Mouse (Mus musculus): ENCODE measurements around the gene Plpp1. TPM values are rescaled to one million over a fixed set of nuclear protein-coding genes. Genes with fewer than 3 reads are reported as not detected.

Plpp1 gene
- polyA plus RNA-seq, 1 experiment from 2014 or later = 81.5 TPM

DNA sequence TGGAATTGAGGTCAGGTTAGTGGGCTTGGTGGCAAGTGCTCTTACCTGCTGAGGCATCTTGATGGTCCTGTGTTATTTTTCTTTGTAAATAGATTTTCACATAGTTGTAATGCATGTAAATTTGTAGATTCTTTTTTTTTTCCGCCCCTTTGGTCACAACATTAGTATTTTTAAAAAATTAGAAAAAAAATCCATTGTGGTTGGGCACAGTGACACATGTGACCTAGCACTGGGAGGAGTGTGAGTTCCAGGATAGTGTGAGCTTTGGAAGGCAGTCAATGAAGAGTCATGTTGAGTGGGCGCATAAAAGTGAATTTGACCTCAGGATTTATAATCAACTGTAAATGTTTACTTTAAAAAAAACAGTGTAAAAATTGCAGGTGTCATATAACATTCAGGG lies 59.8 kb downstream of the Plpp1 start:
- Histone ChIP-seq H3K4me1 (replicated peaks; ENCODE audit: control insufficient read depth, insufficient read depth, low read length) (peaks cover 10% of the 10 kb centered on the region), H3K9ac (ENCODE audit: low read length) (no peak overlapping the region), H3K4me2 (ENCODE audit: low read depth, low read length) (no peak overlapping the region), H3K27ac (ENCODE audit: low read length) (no peak overlapping the region), H3K36me3 (ENCODE audit: control insufficient read depth, insufficient read depth, low read length) (peaks cover 18% of the 10 kb centered on the region), H3K4me3 (ENCODE audit: low read length) (no peak overlapping the region), H3K9me3 (ENCODE audit: control insufficient read depth, low read length) (no peaks in the 10 kb centered on the region), H3K27me3 (ENCODE audit: control insufficient read depth, insufficient read depth, low read depth, low read length) (no peaks in the 10 kb centered on the region)
- WGBS = 71% methylated on average over 2 of the region's 2 CpGs
- no peak for ATAC-seq (ENCODE audit: low read depth)

DNA sequence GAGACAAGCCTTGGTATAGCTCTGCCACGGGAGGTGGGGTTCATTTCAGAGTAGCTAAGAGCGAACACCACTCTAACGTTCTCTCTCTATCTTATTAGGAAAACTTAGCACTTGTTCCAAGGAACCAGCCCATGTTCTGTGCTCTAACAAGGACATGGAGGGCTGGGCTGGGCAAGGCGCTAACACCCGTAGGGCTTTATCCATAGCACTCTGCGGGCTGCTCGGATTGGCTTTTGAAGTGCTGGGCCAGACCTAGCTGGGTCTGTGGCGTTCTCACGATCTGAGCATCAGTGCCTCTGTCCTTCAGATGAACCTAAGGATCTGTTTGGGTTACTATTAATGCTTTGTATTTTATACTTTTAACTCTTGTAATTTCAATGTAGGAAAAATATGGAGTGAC lies 60.3 kb downstream of the Plpp1 start:
- Histone ChIP-seq H3K4me1 (replicated peaks; ENCODE audit: control insufficient read depth, insufficient read depth, low read length) (peaks cover 10% of the 10 kb centered on the region), H3K9me3 (ENCODE audit: control insufficient read depth, low read length) (no peaks in the 10 kb centered on the region), H3K27ac (ENCODE audit: low read length) (no peak overlapping the region), H3K4me3 (ENCODE audit: low read length) (no peak overlapping the region), H3K9ac (ENCODE audit: low read length) (no peak overlapping the region), H3K36me3 (ENCODE audit: control insufficient read depth, insufficient read depth, low read length) (peaks cover 23% of the 10 kb centered on the region), H3K27me3 (ENCODE audit: control insufficient read depth, insufficient read depth, low read depth, low read length) (no peaks in the 10 kb centered on the region), H3K4me2 (ENCODE audit: low read depth, low read length) (no peak overlapping the region)
- 85% methylated on average over 9 of the region's 9 CpGs for WGBS
- ATAC-seq (ENCODE audit: low read depth) = no peak

DNA sequence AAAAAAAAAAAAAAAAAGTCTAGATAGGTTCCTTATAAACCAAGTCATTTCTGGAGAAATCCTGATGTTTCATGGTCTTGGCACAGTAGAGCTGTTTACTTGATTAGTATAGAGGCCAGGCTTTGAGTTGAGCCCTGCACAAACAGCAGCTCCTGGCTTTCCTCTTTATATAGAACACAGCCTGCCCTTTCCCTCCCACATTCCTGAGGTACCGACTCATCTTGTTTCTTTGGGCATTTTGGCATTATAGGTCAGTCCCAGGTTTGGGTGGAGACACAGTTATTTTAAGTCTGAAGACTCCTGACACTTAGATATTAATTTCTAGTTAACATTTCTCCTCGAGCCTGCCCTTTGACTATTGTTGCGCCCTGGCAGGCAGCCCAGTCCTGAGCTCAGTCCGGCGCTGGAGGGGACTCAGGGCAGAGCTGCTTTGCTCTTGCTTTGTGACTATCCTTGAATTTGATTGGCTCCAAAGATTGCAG lies 61.3 kb downstream of the Plpp1 start:
- Histone ChIP-seq H3K4me3 (ENCODE audit: low read length) (no peak overlapping the region), H3K27ac (ENCODE audit: low read length) (0 out of 2 replicates have a peak overlapping the region, but pooled peaks have one; percentile 39), H3K9me3 (ENCODE audit: control insufficient read depth, low read length) (no peaks in the 10 kb centered on the region), H3K36me3 (ENCODE audit: control insufficient read depth, insufficient read depth, low read length) (peaks cover 31% of the 10 kb centered on the region), H3K27me3 (ENCODE audit: control insufficient read depth, insufficient read depth, low read depth, low read length) (no peaks in the 10 kb centered on the region), H3K4me1 (replicated peaks; ENCODE audit: control insufficient read depth, insufficient read depth, low read length) (peaks cover 10% of the 10 kb centered on the region), H3K9ac (ENCODE audit: low read length) (no peak overlapping the region), H3K4me2 (ENCODE audit: low read depth, low read length) (no peak overlapping the region)
- peak; percentile 81 for ATAC-seq (ENCODE audit: low read depth)
- WGBS = 13% methylated on average over 5 of the region's 5 CpGs

GRCm38 (mm10) chr13:112862342-112862741 lies 61.8 kb downstream of the Plpp1 start:
- Histone ChIP-seq H3K4me2 (ENCODE audit: low read depth, low read length) (no peak overlapping the region), H3K9ac (ENCODE audit: low read length) (no peak overlapping the region), H3K4me1 (replicated peaks; ENCODE audit: control insufficient read depth, insufficient read depth, low read length) (peaks cover 10% of the 10 kb centered on the region), H3K4me3 (ENCODE audit: low read length) (no peak overlapping the region), H3K36me3 (ENCODE audit: control insufficient read depth, insufficient read depth, low read length) (peaks cover 31% of the 10 kb centered on the region), H3K27ac (ENCODE audit: low read length) (0 out of 2 replicates have a peak overlapping the region, but pooled peaks have one; percentile 39), H3K9me3 (ENCODE audit: control insufficient read depth, low read length) (no peaks in the 10 kb centered on the region), H3K27me3 (ENCODE audit: control insufficient read depth, insufficient read depth, low read depth, low read length) (no peaks in the 10 kb centered on the region)
- ATAC-seq (ENCODE audit: low read depth) = no peak; the same call in 1 of the 2 replicates
- 59% methylated on average over 3 of the region's 3 CpGs for WGBS

DNA sequence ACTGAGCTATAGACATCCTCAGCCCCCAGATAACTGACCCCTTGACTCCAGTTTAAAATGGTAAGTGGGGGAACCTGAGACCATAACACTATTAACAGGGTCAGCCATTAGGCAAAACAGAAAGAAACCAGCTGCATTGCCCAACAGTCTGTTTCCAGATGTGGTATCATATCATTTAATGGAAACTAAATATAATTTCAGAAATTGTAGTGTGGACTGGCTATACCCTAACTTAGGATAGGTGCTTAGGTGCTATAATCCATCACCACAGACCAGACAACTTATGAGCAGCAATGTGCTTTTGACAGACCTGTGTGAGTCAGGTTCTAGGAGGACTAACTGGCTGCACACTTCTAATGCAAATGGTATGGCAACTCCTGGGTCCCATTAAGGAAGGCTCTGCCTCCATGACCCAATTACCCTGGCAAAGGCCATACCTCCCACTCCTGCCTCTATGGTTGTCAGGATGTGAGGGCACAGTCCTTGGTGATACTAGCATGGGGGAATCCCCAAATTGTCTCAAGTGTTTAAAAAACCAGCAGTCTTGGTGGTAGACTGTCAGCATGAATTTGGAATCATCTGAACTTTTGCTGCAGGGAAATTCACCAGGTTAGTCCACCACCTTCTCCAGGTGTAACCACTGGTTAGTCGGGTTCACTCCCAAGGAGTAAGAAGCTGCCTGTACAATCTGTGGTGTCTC lies 62.5 kb downstream of the Plpp1 start:
- no peak for ATAC-seq (ENCODE audit: low read depth)
- no peak overlapping the region for H3K4me2 ChIP-seq (ENCODE audit: low read depth, low read length)
- no peak overlapping the region for H3K4me3 ChIP-seq (ENCODE audit: low read length)
- no peaks in the 10 kb centered on the region for H3K27me3 ChIP-seq (ENCODE audit: control insufficient read depth, insufficient read depth, low read depth, low read length)
- H3K27ac ChIP-seq (ENCODE audit: low read length) = no peak overlapping the region
- WGBS = 96% methylated on average over 1 of the region's 1 CpGs
- H3K36me3 ChIP-seq (ENCODE audit: control insufficient read depth, insufficient read depth, low read length) = peaks cover 35% of the 10 kb centered on the region
- no peak overlapping the region for H3K9ac ChIP-seq (ENCODE audit: low read length)
- H3K4me1 ChIP-seq (replicated peaks; ENCODE audit: control insufficient read depth, insufficient read depth, low read length) = peaks cover 10% of the 10 kb centered on the region
- H3K9me3 ChIP-seq (ENCODE audit: control insufficient read depth, low read length) = no peaks in the 10 kb centered on the region

DNA sequence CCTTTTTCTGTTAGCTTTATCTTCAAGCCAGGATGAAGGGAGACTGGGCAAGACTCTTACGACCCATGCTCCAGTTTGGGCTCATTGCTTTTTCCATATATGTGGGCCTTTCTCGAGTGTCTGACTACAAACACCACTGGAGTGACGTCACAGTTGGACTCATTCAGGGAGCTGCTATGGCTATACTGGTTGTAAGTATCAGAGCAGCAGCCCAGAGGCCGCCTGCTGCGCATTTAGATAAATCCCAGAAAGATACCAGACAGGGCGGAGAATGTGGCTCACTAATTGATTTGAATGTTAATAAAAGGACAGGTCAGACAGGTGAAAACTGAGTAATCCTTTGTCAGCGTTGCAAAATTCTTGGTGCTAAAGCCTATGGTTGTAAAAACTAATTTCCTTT lies 66.2 kb downstream of the Plpp1 start:
- ATAC-seq (ENCODE audit: low read depth) = no peak
- Histone ChIP-seq H3K27ac (ENCODE audit: low read length) (no peak overlapping the region), H3K4me1 (replicated peaks; ENCODE audit: control insufficient read depth, insufficient read depth, low read length) (peaks cover 7% of the 10 kb centered on the region), H3K4me2 (ENCODE audit: low read depth, low read length) (no peak overlapping the region), H3K9ac (ENCODE audit: low read length) (no peak overlapping the region), H3K27me3 (ENCODE audit: control insufficient read depth, insufficient read depth, low read depth, low read length) (no peaks in the 10 kb centered on the region), H3K4me3 (ENCODE audit: low read length) (no peak overlapping the region), H3K36me3 (ENCODE audit: control insufficient read depth, insufficient read depth, low read length) (peaks cover 35% of the 10 kb centered on the region), H3K9me3 (ENCODE audit: control insufficient read depth, low read length) (no peaks in the 10 kb centered on the region)
- WGBS = 87% methylated on average over 7 of the region's 7 CpGs

GRCm38 (mm10) chr13:112867381-112867780 lies 66.8 kb downstream of the Plpp1 start:
- H3K36me3 ChIP-seq (ENCODE audit: control insufficient read depth, insufficient read depth, low read length) = peaks cover 39% of the 10 kb centered on the region
- no peak overlapping the region for H3K9ac ChIP-seq (ENCODE audit: low read length)
- 88% methylated on average over 8 of the region's 8 CpGs for WGBS
- ATAC-seq (ENCODE audit: low read depth) = no peak
- H3K27me3 ChIP-seq (ENCODE audit: control insufficient read depth, insufficient read depth, low read depth, low read length) = no peaks in the 10 kb centered on the region
- no peak overlapping the region for H3K4me2 ChIP-seq (ENCODE audit: low read depth, low read length)
- H3K4me1 ChIP-seq (replicated peaks; ENCODE audit: control insufficient read depth, insufficient read depth, low read length) = peaks cover 2% of the 10 kb centered on the region
- no peaks in the 10 kb centered on the region for H3K9me3 ChIP-seq (ENCODE audit: control insufficient read depth, low read length)
- H3K4me3 ChIP-seq (ENCODE audit: low read length) = no peak overlapping the region
- H3K27ac ChIP-seq (ENCODE audit: low read length) = no peak overlapping the region

DNA sequence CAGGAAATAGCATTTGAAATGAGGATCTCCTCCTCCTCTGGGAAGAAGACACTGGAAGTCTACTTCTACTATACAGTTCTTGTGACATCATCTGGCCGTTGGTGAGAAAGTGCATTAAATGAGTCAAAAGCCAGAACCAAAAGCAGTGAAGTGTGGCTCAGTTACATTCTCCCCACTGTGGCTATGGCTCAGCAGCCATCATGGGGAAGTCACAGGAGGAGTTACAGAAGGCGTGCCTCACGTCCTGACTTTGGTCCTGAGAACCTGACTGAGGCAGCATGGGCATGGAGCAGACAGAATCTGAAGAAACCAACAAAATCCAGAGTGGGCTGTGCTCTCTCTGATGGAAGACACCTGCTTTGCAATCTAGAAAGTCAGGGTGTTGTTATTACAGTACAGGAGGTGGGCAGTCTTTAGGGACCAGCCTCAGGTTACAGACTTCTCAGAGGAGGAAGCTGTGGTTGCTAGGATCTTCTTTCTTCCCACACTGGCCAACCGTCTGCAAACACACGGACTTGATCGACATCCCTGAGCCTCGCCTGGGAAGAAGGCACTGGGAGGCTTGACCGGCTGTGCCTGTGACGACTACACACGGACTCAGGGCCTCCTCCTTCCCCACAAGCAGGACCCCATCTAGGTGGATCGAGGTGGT lies 69.6 kb downstream of the Plpp1 start:
- no peaks in the 10 kb centered on the region for H3K4me1 ChIP-seq (replicated peaks; ENCODE audit: control insufficient read depth, insufficient read depth, low read length)
- H3K36me3 ChIP-seq (ENCODE audit: control insufficient read depth, insufficient read depth, low read length) = peaks cover 47% of the 10 kb centered on the region
- H3K9ac ChIP-seq (ENCODE audit: low read length) = no peak overlapping the region
- no peaks in the 10 kb centered on the region for H3K27me3 ChIP-seq (ENCODE audit: control insufficient read depth, insufficient read depth, low read depth, low read length)
- no peak overlapping the region for H3K27ac ChIP-seq (ENCODE audit: low read length)
- WGBS = 68% methylated on average over 11 of the region's 11 CpGs
- no peaks in the 10 kb centered on the region for H3K9me3 ChIP-seq (ENCODE audit: control insufficient read depth, low read length)
- no peak for ATAC-seq (ENCODE audit: low read depth)
- H3K4me2 ChIP-seq (ENCODE audit: low read depth, low read length) = no peak overlapping the region
- H3K4me3 ChIP-seq (ENCODE audit: low read length) = no peak overlapping the region

DNA sequence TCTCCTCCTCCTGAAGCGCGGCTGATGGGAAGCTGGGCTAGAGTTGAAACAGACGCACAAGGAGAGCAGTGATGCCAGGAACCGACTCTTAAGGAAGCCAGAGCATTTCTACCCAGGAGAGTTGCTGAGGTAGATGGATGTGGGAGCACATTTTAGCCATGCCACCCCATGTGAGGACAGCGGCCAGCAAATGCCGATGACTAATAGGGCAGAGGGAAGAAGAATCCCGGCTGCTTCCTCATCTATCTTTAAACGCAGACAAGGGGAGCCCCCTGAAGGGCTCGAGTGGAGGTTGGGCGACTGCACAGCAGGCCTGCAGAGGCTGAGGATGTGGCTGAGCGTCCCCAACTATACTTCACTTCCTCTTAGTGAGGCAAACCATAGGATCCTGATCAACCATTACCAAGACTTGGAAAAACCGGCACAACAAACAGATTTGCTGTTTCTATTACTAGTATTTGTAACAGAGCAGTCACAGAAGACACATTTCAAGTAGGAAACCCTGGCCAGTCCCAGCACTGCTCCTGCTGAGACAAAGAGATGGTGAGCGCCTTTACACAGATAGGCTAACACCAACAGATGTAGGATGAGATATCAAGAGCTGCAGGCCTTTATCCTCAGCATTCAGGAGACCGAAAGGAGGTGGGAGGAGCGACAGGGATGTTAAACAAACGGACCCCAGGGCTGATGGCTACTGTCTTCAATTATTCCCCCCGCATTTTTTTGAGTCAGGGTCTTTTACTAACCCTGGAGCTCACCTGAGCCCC lies 71.1 kb downstream of the Plpp1 start:
- H3K27me3 ChIP-seq (ENCODE audit: control insufficient read depth, insufficient read depth, low read depth, low read length) = no peaks in the 10 kb centered on the region
- 68% methylated on average over 17 of the region's 17 CpGs for WGBS
- H3K9me3 ChIP-seq (ENCODE audit: control insufficient read depth, low read length) = no peaks in the 10 kb centered on the region
- ATAC-seq (ENCODE audit: low read depth) = no peak
- no peak overlapping the region for H3K4me2 ChIP-seq (ENCODE audit: low read depth, low read length)
- no peak overlapping the region for H3K9ac ChIP-seq (ENCODE audit: low read length)
- H3K4me1 ChIP-seq (replicated peaks; ENCODE audit: control insufficient read depth, insufficient read depth, low read length) = no peaks in the 10 kb centered on the region
- peaks cover 32% of the 10 kb centered on the region for H3K36me3 ChIP-seq (ENCODE audit: control insufficient read depth, insufficient read depth, low read length)
- H3K4me3 ChIP-seq (ENCODE audit: low read length) = no peak overlapping the region
- no peak overlapping the region for H3K27ac ChIP-seq (ENCODE audit: low read length)
